Mouse (Mus musculus): ENCODE measurements around the gene Nova2. TPM values are rescaled to one million over a fixed set of nuclear protein-coding genes. Genes with fewer than 3 reads are reported as not detected.
A peak's percentile ranks its signal among the peaks of the same experiment; 100 is the strongest.

The Nova2 gene
- polyA plus RNA-seq, 1 experiment from 2014 or later, result 0.22 TPM

GRCm38 (mm10) chr7:18900513-18900912 is 25.2 kb upstream of the Nova2 start:
- no peak for DNase-seq (ENCODE audit: low spot score)
- 0 out of 2 replicates have a peak, but pooled peaks cover 3% of the 10 kb centered on the region for H3K36me3 ChIP-seq (ENCODE audit: control insufficient read depth, insufficient read depth, low read length)
- ATAC-seq (ENCODE audit: low FRiP score, low TSS enrichment), result no peak
- no peaks in the 10 kb centered on the region for H3K27me3 ChIP-seq (ENCODE audit: control insufficient read depth, insufficient read depth, low read length)
- H3K27ac ChIP-seq (replicated peaks), result no peak overlapping the region
- H3K4me2 ChIP-seq (replicated peaks; ENCODE audit: low read depth), result no peak overlapping the region
- 72% methylated on average over 2 of the region's 2 CpGs for WGBS
- no peaks in the 10 kb centered on the region for H3K4me1 ChIP-seq (replicated peaks; ENCODE audit: control insufficient read depth, insufficient read depth)
- TF ChIP-seq EP300 (optimal IDR thresholded peaks at IDR 0.05) (no peak), CTCF (IDR thresholded peaks at IDR 0.05; ENCODE audit: low read depth) (no peak)
- H3K9ac ChIP-seq (ENCODE audit: low read length), result no peak overlapping the region
- no peak overlapping the region for H3K4me3 ChIP-seq (ENCODE audit: low read depth, low read length)
- H3K9me3 ChIP-seq (ENCODE audit: control insufficient read depth, low read length), result no peaks in the 10 kb centered on the region

GRCm38 (mm10) chr7:18902486-18902885 is 23.2 kb upstream of the Nova2 start:
- Histone ChIP-seq H3K36me3 (ENCODE audit: control insufficient read depth, insufficient read depth, low read length) (0 out of 2 replicates have a peak, but pooled peaks cover 3% of the 10 kb centered on the region), H3K9ac (ENCODE audit: low read length) (no peak overlapping the region), H3K9me3 (ENCODE audit: control insufficient read depth, low read length) (no peaks in the 10 kb centered on the region), H3K4me1 (replicated peaks; ENCODE audit: control insufficient read depth, insufficient read depth) (no peaks in the 10 kb centered on the region), H3K27ac (replicated peaks) (no peak overlapping the region), H3K4me3 (ENCODE audit: low read depth, low read length) (no peak overlapping the region), H3K27me3 (ENCODE audit: control insufficient read depth, insufficient read depth, low read length) (no peaks in the 10 kb centered on the region), H3K4me2 (replicated peaks; ENCODE audit: low read depth) (no peak overlapping the region)
- ATAC-seq (ENCODE audit: low FRiP score, low TSS enrichment) (no peak), DNase-seq (ENCODE audit: low spot score) (no peak)
- 62% methylated on average over 3 of the region's 3 CpGs for WGBS
- TF ChIP-seq CTCF (IDR thresholded peaks at IDR 0.05; ENCODE audit: low read depth), result peak; percentile 50
- no peak for TF ChIP-seq EP300 (optimal IDR thresholded peaks at IDR 0.05)

DNA sequence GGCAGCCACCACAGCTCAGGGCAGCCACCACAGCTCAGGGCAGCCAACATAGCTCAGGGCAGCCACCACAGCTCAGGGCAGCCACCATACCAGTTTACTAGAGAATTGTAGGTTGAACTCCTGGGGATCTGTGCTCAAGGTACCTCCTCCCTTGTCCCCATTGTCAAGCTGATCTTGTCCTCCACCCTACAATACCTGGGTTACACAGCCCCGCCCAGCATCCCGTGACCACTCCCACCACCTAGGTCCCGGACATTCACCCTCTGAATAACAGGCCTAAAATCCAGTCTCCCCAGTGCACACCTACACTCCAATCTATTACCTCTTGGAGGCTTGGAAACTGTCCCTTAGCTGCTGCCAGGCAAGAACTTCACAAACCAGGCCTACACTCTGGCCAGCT is 20.7 kb upstream of the Nova2 start:
- Histone ChIP-seq H3K9me3 (ENCODE audit: control insufficient read depth, low read length) (no peaks in the 10 kb centered on the region), H3K9ac (ENCODE audit: low read length) (no peak overlapping the region), H3K36me3 (ENCODE audit: control insufficient read depth, insufficient read depth, low read length) (no peaks in the 10 kb centered on the region), H3K4me2 (replicated peaks; ENCODE audit: low read depth) (no peak overlapping the region), H3K4me3 (ENCODE audit: low read depth, low read length) (no peak overlapping the region), H3K4me1 (replicated peaks; ENCODE audit: control insufficient read depth, insufficient read depth) (peaks cover 2% of the 10 kb centered on the region; the same call in 1 of the 2 replicates), H3K27ac (replicated peaks) (no peak overlapping the region), H3K27me3 (ENCODE audit: control insufficient read depth, insufficient read depth, low read length) (no peaks in the 10 kb centered on the region)
- no peak for DNase-seq (ENCODE audit: low spot score)
- 69% methylated on average over 3 of the region's 3 CpGs for WGBS
- no peak for ATAC-seq (ENCODE audit: low FRiP score, low TSS enrichment)
- TF ChIP-seq CTCF (IDR thresholded peaks at IDR 0.05; ENCODE audit: low read depth) (no peak), EP300 (optimal IDR thresholded peaks at IDR 0.05) (no peak)

- WGBS, result 2% methylated on average over 17 of the region's 17 CpGs
- TF ChIP-seq EP300 (optimal IDR thresholded peaks at IDR 0.05) (no peak), CTCF (IDR thresholded peaks at IDR 0.05; ENCODE audit: low read depth) (no peak)
- Histone ChIP-seq H3K9me3 (ENCODE audit: control insufficient read depth, low read length) (no peaks in the 10 kb centered on the region), H3K9ac (ENCODE audit: low read length) (peak overlapping the region; percentile 59), H3K27ac (replicated peaks) (no peak overlapping the region), H3K4me2 (replicated peaks; ENCODE audit: low read depth) (peak overlapping the region; percentile 77), H3K4me1 (replicated peaks; ENCODE audit: control insufficient read depth, insufficient read depth) (peaks cover 7% of the 10 kb centered on the region), H3K4me3 (ENCODE audit: low read depth, low read length) (peak overlapping the region; percentile 75), H3K27me3 (ENCODE audit: control insufficient read depth, insufficient read depth, low read length) (no peaks in the 10 kb centered on the region), H3K36me3 (ENCODE audit: control insufficient read depth, insufficient read depth, low read length) (no peaks in the 10 kb centered on the region)
- DNase-seq (ENCODE audit: low spot score) (no peak), ATAC-seq (ENCODE audit: low FRiP score, low TSS enrichment) (no peak)
Observed at GRCm38 (mm10) chr7:18909797-18910196, 15.9 kb upstream of the Nova2 start.

GRCm38 (mm10) chr7:18910241-18910831 is 15.4 kb upstream of the Nova2 start, which contains the start of gene Ccdc61:
Gene Ccdc61 (minus strand): TSS chr7:18910415.
- H3K4me3 ChIP-seq (ENCODE audit: low read depth, low read length), result peak within 1 kb of the TSS; percentile 75
- peak; percentile 100 for ATAC-seq (ENCODE audit: low FRiP score, low TSS enrichment)
- no peaks in the 10 kb centered on the region for H3K27me3 ChIP-seq (ENCODE audit: control insufficient read depth, insufficient read depth, low read length)
- peak within 1 kb of the TSS; percentile 77 for H3K4me2 ChIP-seq (replicated peaks; ENCODE audit: low read depth)
- H3K4me1 ChIP-seq (replicated peaks; ENCODE audit: control insufficient read depth, insufficient read depth), result peaks cover 7% of the 10 kb centered on the region
- no peak for TF ChIP-seq EP300 (optimal IDR thresholded peaks at IDR 0.05)
- no peak for TF ChIP-seq CTCF (IDR thresholded peaks at IDR 0.05; ENCODE audit: low read depth)
- under 1% methylated on average over 33 of the region's 33 CpGs for WGBS
- peak; percentile 96 for DNase-seq (ENCODE audit: low spot score)
- no peaks in the 10 kb centered on the region for H3K36me3 ChIP-seq (ENCODE audit: control insufficient read depth, insufficient read depth, low read length)
- H3K9me3 ChIP-seq (ENCODE audit: control insufficient read depth, low read length), result no peaks in the 10 kb centered on the region
- peak within 1 kb of the TSS; percentile 59 for H3K9ac ChIP-seq (ENCODE audit: low read length)
- no peak within 1 kb of the TSS for H3K27ac ChIP-seq (replicated peaks)

GRCm38 (mm10) chr7:18916254-18916653 is 9.4 kb upstream of the Nova2 start:
- 71% methylated on average over 4 of the region's 4 CpGs for WGBS
- ATAC-seq (ENCODE audit: low FRiP score, low TSS enrichment) (no peak), DNase-seq (ENCODE audit: low spot score) (no peak)
- Histone ChIP-seq H3K4me2 (replicated peaks; ENCODE audit: low read depth) (no peak overlapping the region), H3K4me3 (ENCODE audit: low read depth, low read length) (no peak overlapping the region), H3K9ac (ENCODE audit: low read length) (no peak overlapping the region), H3K4me1 (replicated peaks; ENCODE audit: control insufficient read depth, insufficient read depth) (no peaks in the 10 kb centered on the region), H3K27ac (replicated peaks) (no peak overlapping the region), H3K9me3 (ENCODE audit: control insufficient read depth, low read length) (no peaks in the 10 kb centered on the region), H3K36me3 (ENCODE audit: control insufficient read depth, insufficient read depth, low read length) (no peaks in the 10 kb centered on the region), H3K27me3 (ENCODE audit: control insufficient read depth, insufficient read depth, low read length) (no peaks in the 10 kb centered on the region)
- no peak for TF ChIP-seq EP300 (optimal IDR thresholded peaks at IDR 0.05)
- 0 out of 2 replicates have a peak, but pooled peaks have one; percentile 16 for TF ChIP-seq CTCF (IDR thresholded peaks at IDR 0.05; ENCODE audit: low read depth)
